Comparison of ENCODE assay signal across 10 mouse cellular contexts in the genomic region with DNA sequence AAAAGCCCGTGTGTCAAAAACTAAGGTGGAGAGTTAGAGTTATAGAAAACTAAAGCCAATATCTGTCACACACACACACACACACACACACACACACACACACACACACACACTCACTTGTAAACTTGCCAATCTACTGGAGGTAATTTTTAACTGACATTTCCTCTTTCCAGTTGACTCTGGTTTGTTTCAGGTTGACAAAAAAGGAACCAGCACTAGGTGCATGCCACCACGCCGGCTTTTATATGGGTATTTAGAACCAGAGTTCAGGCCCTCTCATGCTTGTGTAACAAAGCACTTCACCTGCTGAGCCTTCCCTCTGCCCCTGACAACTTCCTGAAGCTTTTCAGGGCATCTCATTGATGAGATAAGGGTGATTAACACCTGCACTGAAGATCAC.
"Had no signal": no experiment of that assay in that cellular context is flagged by ENCODE, and none has a peak within 500 bp of the region (broad histone marks: within the 10 kb centered on the region; RNA-seq: fewer than 3 reads in every experiment).

No protein-coding gene starts in this region.

- H3K4me2 ChIP-seq: liver, embryonic 12.5 days; lung, embryonic 15.5 days; neural tube, embryonic 12.5 days had no signal

- DNase-seq: midbrain, embryonic 14.5 days; thymus, adult 18-20 months; thymus, postnatal 14 days had no signal

- H3K9ac ChIP-seq: liver, embryonic 12.5 days; lung, embryonic 15.5 days; neural tube, embryonic 12.5 days had no signal

- H3K27ac ChIP-seq: left cerebral cortex, adult 2 months; limb, embryonic 10.5 days; liver, embryonic 12.5 days; lung, embryonic 15.5 days; midbrain, embryonic 10.5 days; neural tube, embryonic 12.5 days had no signal

- H3K4me1 ChIP-seq: liver, embryonic 12.5 days; lung, embryonic 15.5 days had no signal

- H3K9me3 ChIP-seq: limb, embryonic 10.5 days; liver, embryonic 12.5 days; lung, embryonic 15.5 days; midbrain, embryonic 10.5 days; neural tube, embryonic 12.5 days had no signal

- ATAC-seq: intestine, embryonic 16.5 days; liver, embryonic 12.5 days had no signal

- H3K36me3 ChIP-seq: limb, embryonic 10.5 days; liver, embryonic 12.5 days; lung, embryonic 15.5 days; midbrain, embryonic 10.5 days; neural tube, embryonic 12.5 days had no signal

- H3K4me3 ChIP-seq: left cerebral cortex, adult 2 months; limb, embryonic 10.5 days; liver, embryonic 12.5 days; lung, embryonic 15.5 days; midbrain, embryonic 10.5 days; neural tube, embryonic 12.5 days had no signal

- H3K27me3 ChIP-seq: neural tube, embryonic 12.5 days had no signal
